Mouse (Mus musculus): ENCODE data around the gene Hip1r.

Gene Hip1r

GRCm38 (mm10) chr5:124017941-124018340 lies 44.5 kb downstream of the Hip1r start:
- DNase-seq (ENCODE audit: low read depth), result no peak

- DNase-seq (ENCODE audit: low read depth), result peak; percentile 45
Observed at GRCm38 (mm10) chr5:124018651-124019050, 45.2 kb downstream of the Hip1r start.

GRCm38 (mm10) chr5:124019348-124020216 lies 46.2 kb downstream of the Hip1r start:
- DNase-seq (ENCODE audit: low read depth), result peak; percentile 76

GRCm38 (mm10) chr5:124021148-124021547 lies 47.7 kb downstream of the Hip1r start:
- no peak for DNase-seq (ENCODE audit: low read depth)

GRCm38 (mm10) chr5:124021701-124022100 lies 48.3 kb downstream of the Hip1r start:
- DNase-seq (ENCODE audit: low read depth), result no peak

GRCm38 (mm10) chr5:124022365-124022764 lies 48.9 kb downstream of the Hip1r start:
- DNase-seq (ENCODE audit: low read depth), result peak; percentile 84

- DNase-seq (ENCODE audit: low read depth), result no peak
Observed at GRCm38 (mm10) chr5:124024677-124025076, 51.2 kb downstream of the Hip1r start.

- peak; percentile 39 for DNase-seq (ENCODE audit: low read depth)
Observed at GRCm38 (mm10) chr5:124025146-124025545, 51.7 kb downstream of the Hip1r start.

- DNase-seq (ENCODE audit: low read depth), result peak; percentile 35
Observed at GRCm38 (mm10) chr5:124025587-124026441, 52.4 kb downstream of the Hip1r start.

GRCm38 (mm10) chr5:124026568-124026967 lies 53.1 kb downstream of the Hip1r start:
- DNase-seq (ENCODE audit: low read depth), result peak; percentile 30

GRCm38 (mm10) chr5:124027702-124028470 lies 54.5 kb downstream of the Hip1r start:
- DNase-seq (ENCODE audit: low read depth), result peak; percentile 45

GRCm38 (mm10) chr5:124028680-124029079 lies 55.3 kb downstream of the Hip1r start:
- DNase-seq (ENCODE audit: low read depth), result no peak

- peak; percentile 46 for DNase-seq (ENCODE audit: low read depth)
Observed at GRCm38 (mm10) chr5:124029220-124030035, 56.0 kb downstream of the Hip1r start.

- DNase-seq (ENCODE audit: low read depth), result peak; percentile 63
Observed at GRCm38 (mm10) chr5:124030386-124031067, 57.1 kb downstream of the Hip1r start.

- DNase-seq (ENCODE audit: low read depth), result peak; percentile 59
Observed at GRCm38 (mm10) chr5:124031068-124031955, 57.9 kb downstream of the Hip1r start.

- peak; percentile 97 for DNase-seq (ENCODE audit: low read depth)
Observed at GRCm38 (mm10) chr5:124032001-124032508, 58.6 kb downstream of the Hip1r start, which contains the start of gene Vps37b. TSS of gene Vps37b (minus strand) at chr5:124032270.

- peak; percentile 96 for DNase-seq (ENCODE audit: low read depth)
Observed at GRCm38 (mm10) chr5:124034471-124034870, 61.0 kb downstream of the Hip1r start.

- DNase-seq (ENCODE audit: low read depth), result no peak
Observed at GRCm38 (mm10) chr5:124035406-124035805, 62.0 kb downstream of the Hip1r start.

- DNase-seq (ENCODE audit: low read depth), result peak; percentile 94
Observed at GRCm38 (mm10) chr5:124035806-124036205, 62.4 kb downstream of the Hip1r start.
